ENCODE assay signal across 16 mouse cellular contexts in genomic region chr9:22679485-22679884, GRCm38 (mm10).
DNase-seq lines count a peak whose midpoint lies in the region; ATAC-seq and TF ChIP-seq lines count a peak whose summit lies in the region.
"Had no signal": no experiment of that assay in that cellular context is flagged by ENCODE, and none has a peak within 500 bp of the region (broad histone marks: within the 10 kb centered on the region; RNA-seq: fewer than 3 reads in every experiment).

No protein-coding gene starts in this region.

- no peak for TF ChIP-seq POLR2A in testis, adult 2 months (IDR thresholded peaks at IDR 0.05; ENCODE audit: control insufficient read depth, low read depth, low read length)

- H3K27ac ChIP-seq in hindbrain, postnatal 0 days = no peak overlapping the region
- H3K27ac ChIP-seq in hindbrain, embryonic 10.5 days = no peak overlapping the region
- H3K27ac ChIP-seq in testis, adult 2 months (ENCODE audit: control insufficient read depth, insufficient read depth, low read depth, low read length) = no peak overlapping the region
- no peak overlapping the region for H3K27ac ChIP-seq in liver, embryonic 12.5 days
- H3K27ac ChIP-seq in stomach, postnatal 0 days (replicated peaks) = no peak overlapping the region
- H3K27ac ChIP-seq in forebrain, embryonic 14.5 days (ENCODE audit: low read depth, low read length) = no peak overlapping the region
- H3K27ac ChIP-seq: embryonic facial prominence, embryonic 12.5 days; heart, embryonic 15.5 days; limb, embryonic 15.5 days; lung, embryonic 15.5 days had no signal

- no peaks in the 10 kb centered on the region for H3K27me3 ChIP-seq in hindbrain, postnatal 0 days (ENCODE audit: insufficient read depth, low read length)
- H3K27me3 ChIP-seq in hindbrain, embryonic 10.5 days (ENCODE audit: insufficient read depth, poor library complexity, severe bottlenecking) = no peaks in the 10 kb centered on the region
- no peaks in the 10 kb centered on the region for H3K27me3 ChIP-seq in testis, adult 2 months (ENCODE audit: control insufficient read depth, insufficient read depth, low read length)
- H3K27me3 ChIP-seq in liver, embryonic 12.5 days (replicated peaks) = no peaks in the 10 kb centered on the region
- H3K27me3 ChIP-seq in stomach, postnatal 0 days (ENCODE audit: control insufficient read depth, insufficient read depth, low read length) = no peaks in the 10 kb centered on the region
- no peaks in the 10 kb centered on the region for H3K27me3 ChIP-seq in forebrain, embryonic 14.5 days (replicated peaks; ENCODE audit: control insufficient read depth, insufficient read depth, low read length)
- H3K27me3 ChIP-seq: embryonic facial prominence, embryonic 12.5 days; heart, embryonic 15.5 days; limb, embryonic 15.5 days; lung, embryonic 15.5 days had no signal

- DNase-seq in hindbrain, postnatal 0 days (ENCODE audit: low spot score) = peak; percentile 15
- no peak for DNase-seq in hindbrain, embryonic 10.5 days (ENCODE audit: low spot score)
- no peak for DNase-seq in testis, postnatal 14 days (ENCODE audit: low spot score)
- DNase-seq in stomach, postnatal 0 days (ENCODE audit: low spot score) = no peak
- no peak for DNase-seq in forebrain, embryonic 14.5 days (ENCODE audit: low spot score)
- DNase-seq in urinary bladder, postnatal 36 days (ENCODE audit: low spot score in 2 of 2) = no peak
- DNase-seq: adrenal gland, adult 8-10 months; cerebellum, adult 18-20 months; kidney, adult 9 months had no signal

- 80% methylated on average over 4 of the region's 4 CpGs for WGBS in hindbrain, postnatal 0 days
- WGBS in hindbrain, embryonic 10.5 days = 92% methylated on average over 4 of the region's 4 CpGs
- WGBS in liver, embryonic 12.5 days (ENCODE audit: insufficient replicate concordance) = 75% methylated on average over 4 of the region's 4 CpGs
- WGBS in stomach, postnatal 0 days = 85% methylated on average over 4 of the region's 4 CpGs
- WGBS in forebrain, embryonic 14.5 days = 89% methylated on average over 4 of the region's 4 CpGs

- H3K4me2 ChIP-seq in hindbrain, postnatal 0 days (ENCODE audit: low read depth, low read length) = no peak overlapping the region
- H3K4me2 ChIP-seq in liver, embryonic 12.5 days = no peak overlapping the region
- no peak overlapping the region for H3K4me2 ChIP-seq in stomach, postnatal 0 days (replicated peaks; ENCODE audit: low read depth)
- H3K4me2 ChIP-seq in forebrain, embryonic 14.5 days (ENCODE audit: low read length) = no peak overlapping the region
- H3K4me2 ChIP-seq: embryonic facial prominence, embryonic 12.5 days; heart, embryonic 15.5 days; limb, embryonic 15.5 days; lung, embryonic 15.5 days had no signal

- peak; percentile 21; the same call in 1 of the 2 replicates for TF ChIP-seq CTCF in hindbrain, postnatal 0 days (IDR thresholded peaks at IDR 0.05; ENCODE audit: low read depth)
- no peak for TF ChIP-seq CTCF in testis, adult 2 months (IDR thresholded peaks at IDR 0.05; ENCODE audit: control insufficient read depth, insufficient read depth, insufficient replicate concordance, low read depth, low read length)
- peak; percentile 29; the same call in 1 of the 2 replicates for TF ChIP-seq CTCF in stomach, postnatal 0 days (IDR thresholded peaks at IDR 0.05; ENCODE audit: low read depth)

- TF ChIP-seq EP300 in stomach, postnatal 0 days (optimal IDR thresholded peaks at IDR 0.05) = no peak

- no peak overlapping the region for H3K4me3 ChIP-seq in hindbrain, postnatal 0 days (ENCODE audit: low read length)
- no peak overlapping the region for H3K4me3 ChIP-seq in hindbrain, embryonic 10.5 days
- H3K4me3 ChIP-seq in testis, adult 2 months (ENCODE audit: control insufficient read depth, low read depth, low read length) = peak overlapping the region; percentile 70
- H3K4me3 ChIP-seq in liver, embryonic 12.5 days = no peak overlapping the region
- no peak overlapping the region for H3K4me3 ChIP-seq in stomach, postnatal 0 days (ENCODE audit: low read depth, low read length)
- no peak overlapping the region for H3K4me3 ChIP-seq in forebrain, embryonic 14.5 days (ENCODE audit: low read depth, low read length)
- H3K4me3 ChIP-seq: embryonic facial prominence, embryonic 12.5 days; heart, embryonic 15.5 days; limb, embryonic 15.5 days; lung, embryonic 15.5 days had no signal

- ATAC-seq in hindbrain, postnatal 0 days = no peak
- peak; percentile 73 for ATAC-seq in liver, embryonic 12.5 days
- no peak for ATAC-seq in stomach, postnatal 0 days (ENCODE audit: low FRiP score, low TSS enrichment)
- no peak for ATAC-seq in forebrain, embryonic 14.5 days
- ATAC-seq: forebrain, embryonic 16.5 days had no signal

- H3K36me3 ChIP-seq in hindbrain, postnatal 0 days (ENCODE audit: insufficient read depth, low read length) = no peaks in the 10 kb centered on the region
- H3K36me3 ChIP-seq in hindbrain, embryonic 10.5 days = no peaks in the 10 kb centered on the region
- no peaks in the 10 kb centered on the region; the same call in none of the 2 replicates for H3K36me3 ChIP-seq in testis, adult 2 months (ENCODE audit: control insufficient read depth, insufficient read depth, low read length)
- H3K36me3 ChIP-seq in liver, embryonic 12.5 days = no peaks in the 10 kb centered on the region
- H3K36me3 ChIP-seq in stomach, postnatal 0 days (ENCODE audit: control insufficient read depth, insufficient read depth, low read length) = no peaks in the 10 kb centered on the region
- no peaks in the 10 kb centered on the region for H3K36me3 ChIP-seq in forebrain, embryonic 14.5 days (ENCODE audit: control insufficient read depth, insufficient read depth, low read length)
- H3K36me3 ChIP-seq: heart, embryonic 15.5 days; limb, embryonic 15.5 days; lung, embryonic 15.5 days had no signal

- H3K9ac ChIP-seq in hindbrain, postnatal 0 days (replicated peaks; ENCODE audit: low read length) = no peak overlapping the region
- no peak overlapping the region for H3K9ac ChIP-seq in liver, embryonic 12.5 days
- H3K9ac ChIP-seq in stomach, postnatal 0 days (ENCODE audit: low read length) = no peak overlapping the region
- H3K9ac ChIP-seq in forebrain, embryonic 14.5 days (ENCODE audit: low read length) = no peak overlapping the region
- H3K9ac ChIP-seq: embryonic facial prominence, embryonic 12.5 days; heart, embryonic 15.5 days; limb, embryonic 15.5 days; lung, embryonic 15.5 days had no signal

- no peaks in the 10 kb centered on the region for H3K4me1 ChIP-seq in hindbrain, postnatal 0 days (ENCODE audit: insufficient read depth, low read length)
- 0 out of 2 replicates have a peak, but pooled peaks cover 2% of the 10 kb centered on the region for H3K4me1 ChIP-seq in hindbrain, embryonic 10.5 days (replicated peaks)
- H3K4me1 ChIP-seq in testis, adult 2 months (ENCODE audit: control insufficient read depth, insufficient read depth, low read length) = peaks cover 2% of the 10 kb centered on the region; the same call in 1 of the 2 replicates
- H3K4me1 ChIP-seq in liver, embryonic 12.5 days = peaks cover 19% of the 10 kb centered on the region
- no peaks in the 10 kb centered on the region for H3K4me1 ChIP-seq in stomach, postnatal 0 days (replicated peaks; ENCODE audit: control insufficient read depth, insufficient read depth)
- 0 out of 2 replicates have a peak, but pooled peaks cover 2% of the 10 kb centered on the region for H3K4me1 ChIP-seq in forebrain, embryonic 14.5 days (ENCODE audit: control insufficient read depth, insufficient read depth, low read length)
- H3K4me1 ChIP-seq: heart, embryonic 15.5 days had no signal

- H3K9me3 ChIP-seq in hindbrain, postnatal 0 days (ENCODE audit: low read length) = no peaks in the 10 kb centered on the region
- H3K9me3 ChIP-seq in hindbrain, embryonic 10.5 days = no peaks in the 10 kb centered on the region
- no peaks in the 10 kb centered on the region for H3K9me3 ChIP-seq in liver, embryonic 12.5 days (replicated peaks)
- no peaks in the 10 kb centered on the region for H3K9me3 ChIP-seq in stomach, postnatal 0 days (ENCODE audit: control insufficient read depth, low read length)
- H3K9me3 ChIP-seq in forebrain, embryonic 14.5 days (replicated peaks; ENCODE audit: control insufficient read depth, low read length) = no peaks in the 10 kb centered on the region
- H3K9me3 ChIP-seq: embryonic facial prominence, embryonic 12.5 days; heart, embryonic 15.5 days; limb, embryonic 15.5 days; lung, embryonic 15.5 days had no signal
